Mouse (Mus musculus) embryo, embryonic 10 days (tissue): ENCODE data around the gene Pisd.

Source experiments
- DNase-seq: peaks from one replicate; pipeline ENCODE4 v3.0.0-alpha.2; 2015; ENCODE audit warnings: low spot score

The Pisd gene

DNA sequence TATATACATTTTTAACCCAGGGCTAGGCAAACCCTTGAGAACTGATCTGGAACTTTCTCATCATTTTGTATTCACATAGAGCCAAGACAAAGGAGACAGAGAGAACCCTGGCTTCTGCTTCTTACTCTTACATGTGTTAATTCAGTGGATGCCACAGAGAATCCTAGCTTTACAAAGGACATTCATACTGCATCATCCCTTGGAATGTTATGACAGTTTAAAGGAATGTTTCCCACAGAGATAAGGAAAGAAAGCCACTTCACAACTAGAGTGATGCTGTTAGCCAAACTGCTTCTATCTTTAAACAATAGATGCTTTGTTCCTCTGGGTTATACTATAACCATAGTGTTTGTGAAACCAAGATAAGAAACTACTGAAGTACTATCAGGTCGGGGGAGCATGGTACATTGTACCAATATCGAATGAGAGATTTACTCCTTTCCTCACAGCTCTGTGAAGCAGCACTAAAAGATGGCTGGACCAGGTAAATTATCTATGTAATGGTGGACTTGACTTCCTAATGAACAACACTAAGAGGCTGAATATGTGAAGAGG, 79.1 kb downstream of the Pisd start:
- no peak for DNase-seq

GRCm38 (mm10) chr5:32697208-32697867, 88.1 kb downstream of the Pisd start:
- DNase-seq, result no peak

DNA sequence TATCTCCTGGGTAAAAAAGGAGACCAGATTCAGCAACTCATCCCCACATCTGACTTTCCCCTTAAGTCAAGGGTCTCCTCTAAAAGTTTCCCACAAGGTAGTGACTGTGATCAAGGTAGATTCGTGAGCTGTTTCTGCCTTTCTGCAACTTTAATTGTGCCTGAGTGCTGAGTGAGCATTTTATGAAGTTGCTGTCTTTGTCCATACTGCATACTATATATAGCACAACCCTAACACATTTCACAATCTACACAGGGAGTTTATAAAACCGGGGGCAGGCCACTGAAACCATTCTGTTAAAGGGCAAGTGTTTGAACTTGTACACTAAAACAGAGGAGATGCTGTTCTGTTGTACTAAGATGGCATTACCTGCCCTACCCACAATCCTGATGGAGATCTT, 92.0 kb downstream of the Pisd start:
- DNase-seq, result no peak
